Mouse (Mus musculus) hindbrain, embryonic 14.5 days (tissue): ENCODE results near the gene Tmem38a. TPM values are rescaled to one million over a fixed set of nuclear protein-coding genes. Genes with fewer than 3 reads are reported as not detected.

Experiments
- ATAC-seq: fragments of 200-750 bp; cut with Nextera tagmentation; 2 replicates; pipeline ENCODE4 v1.8.0; 2017; ENCODE audit warnings: moderate number of reproducible peaks, mild to moderate bottlenecking, moderate TSS enrichment, moderate library complexity; ENCODE audit not compliant: low FRiP score
- DNase-seq: peaks from one replicate; pipeline ENCODE4 v3.0.0-alpha.2; 2015; ENCODE audit warnings: low spot score
- H3K27ac ChIP-seq: fragments of 300-500 bp; sonication (generic); 2 replicates; pipeline ENCODE4 v1.5.1; 2014; ENCODE audit warnings: mild to moderate bottlenecking, moderate library complexity
- H3K27me3 ChIP-seq: fragments of 300-500 bp; sonication (generic); 2 replicates; pipeline ENCODE4 v1.6.1; 2014; ENCODE audit warnings: mild to moderate bottlenecking, low read length, mixed read lengths; ENCODE audit not compliant: control insufficient read depth, insufficient read depth
- H3K36me3 ChIP-seq: fragments of 300-500 bp; sonication (generic); replicated peaks from 2 replicates; pipeline ENCODE4 v1.6.1; 2014; ENCODE audit not compliant: control insufficient read depth, insufficient read depth
- H3K4me1 ChIP-seq: fragments of 300-500 bp; sonication (generic); replicated peaks from 2 replicates; pipeline ENCODE4 v1.6.1; 2014; ENCODE audit warnings: antibody characterized with exemption, low read length, mixed read lengths; ENCODE audit not compliant: control insufficient read depth, insufficient read depth
- H3K4me2 ChIP-seq: fragments of 300-500 bp; sonication (generic); replicated peaks from 2 replicates; pipeline ENCODE4 v1.6.1; 2014; ENCODE audit warnings: mild to moderate bottlenecking, moderate library complexity
- H3K4me3 ChIP-seq: fragments of 300-500 bp; sonication (generic); replicated peaks from 2 replicates; pipeline ENCODE4 v1.5.1; 2014; ENCODE audit warnings: mild to moderate bottlenecking, low read length
- H3K9ac ChIP-seq: fragments of 300-500 bp; sonication (generic); 2 replicates; pipeline ENCODE4 v1.6.1; 2014
- H3K9me3 ChIP-seq: fragments of 300-500 bp; sonication (generic); 2 replicates; pipeline ENCODE4 v1.6.1; 2016; ENCODE audit warnings: low read length; ENCODE audit not compliant: control insufficient read depth
- whole genome bisulfite sequencing: fragments of 180-500 bp; shearing (Covaris S2); extraction: QIAGEN DNeasy Blood & Tissue Kit; methylation state at CpG from one replicate; pipeline ENCODE4 v1.1.7; 2014; 5-methylcytosine and 5-hydroxymethylcytosine counted together
- polyA plus RNA-seq: library from polyadenylated mRNA; unstranded; fragments of >200 nt; fragmentation: Nextera tagmentation; extraction: Ambion mirVana; gene quantifications from 2 replicates; pipeline ENCODE4 v1.2.1, GENCODE M21; 2014

Gene Tmem38a
- 34.2 TPM in 2 replicates for polyA plus RNA-seq

- WGBS = under 1% methylated on average over 45 of the region's 45 CpGs
- H3K27me3 ChIP-seq = no peaks in the 10 kb centered on the region
- H3K9ac ChIP-seq = peak within 1 kb of the TSS; percentile 65
- ATAC-seq (peak; percentile 22; the same call in 1 of the 2 replicates), DNase-seq (peak; percentile 47)
- peaks cover 23% of the 10 kb centered on the region for H3K4me1 ChIP-seq
- peak within 1 kb of the TSS; percentile 56 for H3K4me3 ChIP-seq
- H3K4me2 ChIP-seq = peak within 1 kb of the TSS; percentile 85
- H3K9me3 ChIP-seq = no peaks in the 10 kb centered on the region
- peak within 1 kb of the TSS; percentile 81 for H3K27ac ChIP-seq
- H3K36me3 ChIP-seq = peaks cover 22% of the 10 kb centered on the region
Observed at GRCm38 (mm10) chr8:72571611-72572473, at the start of gene Tmem38a. Tmem38a (plus strand) TSS chr8:72572055.

- no peak for DNase-seq
- H3K4me2 ChIP-seq = no peak overlapping the region
- no peak overlapping the region for H3K27ac ChIP-seq
- no peak for ATAC-seq
- no peaks in the 10 kb centered on the region for H3K9me3 ChIP-seq
- H3K36me3 ChIP-seq = no peaks in the 10 kb centered on the region
- no peak overlapping the region for H3K4me3 ChIP-seq
- H3K4me1 ChIP-seq = no peaks in the 10 kb centered on the region
- no peak overlapping the region for H3K9ac ChIP-seq
- WGBS = 97% methylated on average over 1 of the region's 1 CpGs
- H3K27me3 ChIP-seq = no peaks in the 10 kb centered on the region
Observed at GRCm38 (mm10) chr8:72532103-72532502, 39.8 kb upstream of the Tmem38a start.

GRCm38 (mm10) chr8:72534888-72535287 lies 37.0 kb upstream of the Tmem38a start:
- no peak overlapping the region for H3K4me3 ChIP-seq
- WGBS = 98% methylated on average over 3 of the region's 3 CpGs
- no peak overlapping the region for H3K4me2 ChIP-seq
- H3K27me3 ChIP-seq = no peaks in the 10 kb centered on the region
- no peaks in the 10 kb centered on the region for H3K36me3 ChIP-seq
- no peaks in the 10 kb centered on the region for H3K4me1 ChIP-seq
- no peaks in the 10 kb centered on the region for H3K9me3 ChIP-seq
- no peak overlapping the region for H3K27ac ChIP-seq
- ATAC-seq = no peak
- no peak overlapping the region for H3K9ac ChIP-seq
- DNase-seq = no peak

GRCm38 (mm10) chr8:72539234-72539633 lies 32.6 kb upstream of the Tmem38a start:
- DNase-seq = no peak
- no peak for ATAC-seq

GRCm38 (mm10) chr8:72547122-72547801 lies 24.6 kb upstream of the Tmem38a start:
- Histone ChIP-seq H3K4me1 (peaks cover 31% of the 10 kb centered on the region), H3K9me3 (no peaks in the 10 kb centered on the region), H3K4me3 (peak overlapping the region; percentile 97), H3K27ac (peak overlapping the region; percentile 92), H3K27me3 (no peaks in the 10 kb centered on the region), H3K36me3 (peaks cover 27% of the 10 kb centered on the region), H3K4me2 (peak overlapping the region; percentile 97), H3K9ac (peak overlapping the region; percentile 96)
- peak; percentile 9; the same call in 1 of the 2 replicates for ATAC-seq
- WGBS = 2% methylated on average over 27 of the region's 27 CpGs
- DNase-seq = no peak

More at GRCm38 (mm10) chr8:72539234-72539633, 32.6 kb upstream of the Tmem38a start:
- Histone ChIP-seq H3K27ac (no peak overlapping the region), H3K4me1 (no peaks in the 10 kb centered on the region), H3K9me3 (no peaks in the 10 kb centered on the region), H3K36me3 (peaks cover 8% of the 10 kb centered on the region), H3K9ac (no peak overlapping the region), H3K4me2 (no peak overlapping the region), H3K4me3 (no peak overlapping the region), H3K27me3 (no peaks in the 10 kb centered on the region)

GRCm38 (mm10) chr8:72547802-72548643 lies 23.8 kb upstream of the Tmem38a start, which contains the start of gene Med26:
Med26 (minus strand) TSS chr8:72548270.
- ATAC-seq = peak; percentile 95
- Histone ChIP-seq H3K27me3 (no peaks in the 10 kb centered on the region), H3K4me1 (peaks cover 31% of the 10 kb centered on the region), H3K9ac (peak within 1 kb of the TSS; percentile 96), H3K4me3 (peak within 1 kb of the TSS; percentile 97), H3K27ac (peak within 1 kb of the TSS; percentile 92), H3K9me3 (no peaks in the 10 kb centered on the region), H3K4me2 (peak within 1 kb of the TSS; percentile 97), H3K36me3 (peaks cover 27% of the 10 kb centered on the region)
- peak; percentile 98 for DNase-seq
- under 1% methylated on average over 91 of the region's 92 CpGs for WGBS

GRCm38 (mm10) chr8:72548644-72549313 lies 23.1 kb upstream of the Tmem38a start:
- Histone ChIP-seq H3K27me3 (no peaks in the 10 kb centered on the region), H3K4me2 (peak overlapping the region; percentile 97), H3K36me3 (peaks cover 24% of the 10 kb centered on the region), H3K27ac (peak overlapping the region; percentile 92), H3K4me1 (peaks cover 31% of the 10 kb centered on the region), H3K9me3 (no peaks in the 10 kb centered on the region), H3K4me3 (peak overlapping the region; percentile 97), H3K9ac (peak overlapping the region; percentile 85)
- under 1% methylated on average over 45 of the region's 45 CpGs for WGBS
- ATAC-seq (peak; percentile 0), DNase-seq (no peak)

- peaks cover 17% of the 10 kb centered on the region; the same call in 1 of the 2 replicates for H3K36me3 ChIP-seq
- peak overlapping the region; percentile 92; the same call in 1 of the 2 replicates for H3K27ac ChIP-seq
- no peaks in the 10 kb centered on the region for H3K9me3 ChIP-seq
- 22% methylated on average over 5 of the region's 5 CpGs for WGBS
- no peak for ATAC-seq
- no peaks in the 10 kb centered on the region for H3K27me3 ChIP-seq
- peak overlapping the region; percentile 97 for H3K4me2 ChIP-seq
- peak overlapping the region; percentile 97 for H3K4me3 ChIP-seq
- peak overlapping the region; percentile 85 for H3K9ac ChIP-seq
- H3K4me1 ChIP-seq = peaks cover 31% of the 10 kb centered on the region
- no peak for DNase-seq
Observed at GRCm38 (mm10) chr8:72549314-72549892, 22.5 kb upstream of the Tmem38a start.
